Mouse (Mus musculus): ENCODE measurements around the gene Pnp.

- TF ChIP-seq POLR2A (IDR thresholded peaks at IDR 0.05; ENCODE audit: borderline replicate concordance, insufficient read depth, low read length) = no peak
- TF ChIP-seq CTCF (IDR thresholded peaks at IDR 0.05; ENCODE audit: borderline replicate concordance, insufficient read depth, low read depth, low read length) = no peak
These were observed 26.1 kb upstream of the Pnp start for GRCm38 (mm10) chr14:50904828-50905129.
